Mouse (Mus musculus): ENCODE measurements around the gene Fbxo21.

The Fbxo21 gene

GRCm38 (mm10) chr5:118043761-118044160, 67.2 kb downstream of the Fbxo21 start:
- no peak for DNase-seq (ENCODE audit: low read depth in 2 of 2, low spot score in 2 of 2)

DNA sequence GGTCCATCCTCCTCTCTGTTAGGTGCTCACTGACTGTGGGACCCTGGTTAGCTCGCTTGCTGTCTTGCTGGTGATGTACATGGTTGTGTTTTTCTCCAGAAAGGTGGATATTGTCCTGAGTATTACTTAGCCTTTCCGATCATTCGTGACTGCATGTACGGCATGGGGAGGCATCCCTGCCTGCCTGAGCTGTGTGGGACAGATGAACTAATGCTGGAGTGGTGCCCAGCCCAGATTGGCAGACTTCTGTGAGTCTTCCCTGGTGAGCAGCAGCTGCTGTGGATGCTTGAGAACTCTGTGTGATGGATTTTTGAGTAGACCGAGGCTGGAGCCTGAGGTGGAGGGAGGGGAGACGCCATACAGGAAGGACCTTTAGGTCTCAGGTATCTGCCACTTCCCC, 68.4 kb downstream of the Fbxo21 start:
- DNase-seq (ENCODE audit: low read depth in 2 of 2, low spot score in 2 of 2) = no peak

DNA sequence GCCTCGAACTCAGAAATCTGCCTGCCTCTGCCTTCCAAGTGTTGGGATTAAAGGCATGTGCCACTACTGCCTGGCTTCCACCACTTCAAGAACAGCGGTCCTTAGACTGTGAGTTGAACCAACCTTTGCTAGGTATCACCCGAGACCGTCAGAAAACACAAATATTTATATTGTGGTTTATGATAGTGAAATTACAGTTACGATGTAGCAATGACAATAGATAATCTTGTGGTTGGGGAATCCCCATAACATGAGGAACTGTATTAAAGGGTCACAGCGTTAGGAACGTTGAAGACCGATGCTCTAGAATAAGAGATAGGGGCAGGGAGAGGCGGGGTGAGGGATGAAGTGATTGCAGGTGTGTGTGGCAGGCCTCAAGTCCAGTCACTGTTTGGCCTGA, 68.9 kb downstream of the Fbxo21 start:
- no peak for DNase-seq (ENCODE audit: low read depth in 2 of 2, low spot score in 2 of 2)

GRCm38 (mm10) chr5:118047091-118047757, 70.7 kb downstream of the Fbxo21 start:
- peak; percentile 51 to 54 for DNase-seq (ENCODE audit: low read depth in 2 of 2, low spot score in 2 of 2)

GRCm38 (mm10) chr5:118048412-118048811, 71.9 kb downstream of the Fbxo21 start:
- no peak for DNase-seq (ENCODE audit: low read depth in 2 of 2, low spot score in 2 of 2)

DNA sequence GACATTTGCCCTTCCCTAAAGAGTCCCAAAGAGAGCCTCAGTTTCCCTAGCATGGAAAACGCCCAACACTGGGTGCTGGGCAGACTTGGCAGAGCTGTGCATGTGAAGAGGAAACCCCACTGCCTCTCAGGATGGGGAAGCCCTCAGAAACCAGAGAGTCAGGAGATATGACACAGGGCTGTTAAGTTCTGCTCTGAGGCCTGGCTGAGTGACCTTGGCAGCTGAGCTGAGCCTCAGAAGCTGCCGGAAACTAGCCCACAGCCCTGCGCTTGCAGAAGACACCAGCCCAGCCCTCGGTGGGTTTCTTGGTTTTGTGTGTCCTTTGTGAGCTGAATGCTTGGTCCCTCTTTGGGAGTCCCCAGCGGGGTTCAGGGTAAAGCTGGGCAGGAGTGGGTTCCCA, 72.4 kb downstream of the Fbxo21 start:
- DNase-seq (ENCODE audit: low read depth in 2 of 2, low spot score in 2 of 2) = no peak

- no peak for DNase-seq (ENCODE audit: low read depth in 2 of 2, low spot score in 2 of 2)
Measured at GRCm38 (mm10) chr5:118050743-118051142, 74.2 kb downstream of the Fbxo21 start.

GRCm38 (mm10) chr5:118051981-118052662, 75.6 kb downstream of the Fbxo21 start:
- DNase-seq (ENCODE audit: low read depth in 2 of 2, low spot score in 2 of 2) = no peak

DNA sequence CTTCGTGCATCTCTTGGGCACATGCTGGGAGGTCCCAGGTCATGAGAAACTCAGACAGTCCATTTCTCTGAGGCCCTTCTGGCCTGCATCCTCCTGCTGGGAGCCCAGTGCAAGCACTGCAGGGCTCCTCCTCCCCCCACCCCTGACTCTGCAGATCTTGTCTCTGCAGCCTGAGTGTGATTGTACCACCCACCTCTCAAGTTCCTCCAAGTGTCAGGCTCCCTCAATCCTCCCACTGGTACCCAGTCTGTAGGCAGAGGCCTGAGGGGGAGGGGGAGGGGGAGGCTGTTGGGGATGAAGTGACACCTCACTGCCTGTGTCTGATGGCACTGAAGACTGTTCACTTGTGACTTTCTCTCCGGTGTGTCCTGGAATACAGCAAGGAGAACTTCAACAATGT, 76.7 kb downstream of the Fbxo21 start:
- no peak for DNase-seq (ENCODE audit: low read depth in 2 of 2, low spot score in 2 of 2)

DNA sequence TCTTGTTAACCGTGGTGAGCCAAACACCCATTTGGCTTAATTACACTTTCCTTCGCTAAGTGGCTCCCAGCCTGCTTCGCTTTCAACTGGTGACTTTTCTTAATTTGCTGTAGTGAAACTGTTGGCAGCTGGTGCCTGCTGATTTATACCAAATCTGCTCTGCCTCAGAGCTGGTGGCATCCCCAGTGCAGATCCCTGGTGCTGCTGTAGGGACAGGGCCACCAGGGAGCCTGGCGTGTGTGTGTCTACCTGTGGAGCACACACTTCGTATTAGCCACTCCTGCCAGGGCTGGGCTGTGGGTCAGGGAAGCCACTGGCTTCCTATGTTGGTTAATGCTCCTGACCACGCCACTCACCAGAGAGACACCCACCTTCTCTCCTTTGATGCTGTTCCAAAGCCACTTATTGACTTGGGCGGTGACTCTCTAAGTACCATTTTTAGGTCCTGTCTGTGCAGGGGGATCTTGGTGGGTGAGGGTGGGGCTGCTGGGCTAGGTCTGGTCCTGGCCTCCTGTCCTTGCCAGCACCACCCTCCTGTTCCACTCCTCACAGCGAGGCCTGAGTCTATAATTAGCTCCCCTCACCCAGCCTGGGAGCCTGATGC, 81.1 kb downstream of the Fbxo21 start:
- DNase-seq (ENCODE audit: low read depth in 2 of 2, low spot score in 2 of 2) = no peak

GRCm38 (mm10) chr5:118058858-118059257, 82.3 kb downstream of the Fbxo21 start:
- DNase-seq (ENCODE audit: low read depth in 2 of 2, low spot score in 2 of 2) = no peak

DNA sequence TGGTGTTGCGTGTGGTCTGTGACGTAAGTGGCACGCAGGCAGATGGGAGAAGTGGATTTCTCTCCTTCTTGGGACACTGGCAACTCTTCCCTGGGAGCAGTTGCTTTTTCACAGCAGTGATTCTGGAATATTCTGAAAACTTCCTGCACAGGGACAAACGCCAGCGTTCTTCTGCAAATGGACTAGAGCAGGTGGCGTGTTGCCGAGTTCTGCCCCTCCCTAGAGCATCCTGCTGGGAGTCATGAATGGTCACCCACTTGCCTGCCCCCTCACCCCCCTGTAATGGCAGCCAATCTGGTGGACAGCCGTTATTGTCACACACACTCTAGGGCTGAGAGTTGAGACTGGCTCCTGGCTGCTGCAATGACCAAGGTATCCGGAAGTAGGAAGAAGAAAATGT, 83.1 kb downstream of the Fbxo21 start:
- no peak for DNase-seq (ENCODE audit: low read depth in 2 of 2, low spot score in 2 of 2)
